Mouse (Mus musculus) heart, adult 2 months (tissue): ENCODE measurements at regions not wholly inside any gene's neighbourhood (a gene's known extent, or its start where the extent isn't known, plus 50 kb on each side); places are given as distances from the start of the nearest gene placed in this dataset.

Experiments
- CTCF ChIP-seq: fragments of 200-600 bp; IDR thresholded peaks from 2 replicates; pipeline ENCODE4 v1.8.1; 2022; ENCODE audit warnings: antibody characterized with exemption, mild to moderate bottlenecking, moderate library complexity
- EP300 ChIP-seq: fragments of 200-500 bp; IDR thresholded peaks from 2 replicates; pipeline ENCODE4 v1.6.1; 2011; ENCODE audit warnings: low read depth, low read length, control low read depth; ENCODE audit not compliant: insufficient read depth
- POLR2A ChIP-seq: fragments of 200-500 bp; IDR thresholded peaks from 2 replicates; pipeline ENCODE4 v1.6.1; 2011; ENCODE audit warnings: mild to moderate bottlenecking, low read depth, low read length, control low read depth; ENCODE audit not compliant: insufficient read depth

- TF ChIP-seq CTCF, result no peak
- TF ChIP-seq POLR2A, result no peak
- TF ChIP-seq EP300, result no peak
These were observed 157.5 kb upstream of the Cdyl start for GRCm38 (mm10) chr13:35502147-35502522.
